Mouse (Mus musculus) G1E (cell line): ENCODE measurements around the gene Sept10.

Source experiments
- CTCF ChIP-seq: IDR thresholded peaks from 2 replicates; pipeline ENCODE4 v1.5.1; 2012; ENCODE audit warnings: low read depth, low read length, inconsistent platforms, mixed read lengths
- GATA1 ChIP-seq: IDR thresholded peaks from 2 replicates; pipeline ENCODE4 v1.6.1; 2012; ENCODE audit warnings: borderline replicate concordance, low read length, inconsistent platforms, mixed read lengths

DNA sequence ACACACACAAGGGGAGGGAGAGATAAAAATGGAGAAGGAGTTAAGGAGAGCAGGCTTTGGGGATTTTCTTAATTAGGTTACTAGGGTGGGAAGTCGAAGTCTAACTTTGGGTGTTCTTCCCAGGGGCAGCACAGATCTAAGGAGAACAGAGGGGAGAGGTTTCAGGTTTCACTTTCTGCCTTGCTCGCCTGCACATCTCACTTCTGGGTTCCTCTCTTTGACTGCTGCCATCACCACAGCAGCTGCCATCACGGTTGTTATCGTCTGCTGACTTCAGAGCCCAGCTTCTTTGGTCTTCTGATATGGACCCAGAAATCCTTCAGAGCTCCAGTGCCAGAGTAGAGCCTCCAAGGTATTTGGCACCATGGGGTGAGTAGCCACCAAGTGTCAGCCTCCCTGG is 46.5 kb upstream of the Sept10 start:
- TF ChIP-seq CTCF (no peak), GATA1 (no peak)
